Mouse (Mus musculus): ENCODE measurements around the gene Ist1. TPM values are rescaled to one million over a fixed set of nuclear protein-coding genes. Genes with fewer than 3 reads are reported as not detected.

Gene Ist1
- total RNA-seq (2021): 88.2 and 97.6 TPM in 2 replicates
- long read RNA-seq, full-length matches to known transcripts: 73 of 133 reads
- long read RNA-seq, partial matches to known transcripts: 37 of 133 reads
- long read RNA-seq, other reads (novel, unspliced or antisense): 23 of 133 reads

DNA sequence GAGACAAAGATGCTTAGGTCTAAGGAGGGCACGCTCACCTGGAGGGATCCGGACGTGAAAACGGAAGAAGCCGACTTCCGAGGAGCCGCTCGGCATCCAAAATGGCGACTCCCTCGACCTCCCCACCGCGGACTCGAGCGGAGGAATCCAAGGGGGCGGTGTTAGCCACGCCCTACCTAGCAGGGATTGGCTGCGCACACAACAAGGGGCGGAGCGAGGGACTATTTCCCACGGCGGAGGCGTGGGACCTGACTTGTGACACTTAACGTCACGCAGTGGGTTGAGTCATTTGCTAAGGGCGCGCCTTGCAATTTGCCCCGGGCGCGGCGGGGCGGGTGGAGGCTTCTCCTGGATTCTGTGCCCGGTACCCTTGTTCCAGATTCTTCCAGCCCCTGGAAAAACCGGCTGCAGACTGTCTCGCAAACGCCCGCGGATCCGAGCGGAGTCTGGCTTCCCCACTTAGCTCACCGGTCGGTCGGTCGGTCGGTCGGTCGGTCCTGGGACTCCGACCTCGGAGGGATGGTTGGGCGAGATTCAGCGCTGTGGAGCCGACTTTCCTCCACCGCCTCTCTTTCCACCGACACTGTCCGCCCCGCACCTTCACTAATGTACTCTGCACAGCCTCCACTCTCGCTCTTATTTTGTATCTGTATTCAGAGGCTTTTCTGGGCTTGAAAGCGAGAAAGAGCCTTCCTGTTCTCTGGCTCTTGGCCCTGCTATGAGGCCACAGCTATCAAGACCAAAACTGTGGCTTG lies at the start of gene Ist1:
TSS of gene Ist1 (minus strand) at position 115 of the 755 bp plus-strand sequence.
- DNase-seq: peak; percentile 97

- DNase-seq: no peak
These were observed 45.0 kb upstream of the Ist1 start for GRCm38 (mm10) chr8:109738049-109738380.

- DNase-seq: peak; percentile 87
These were observed 44.4 kb upstream of the Ist1 start, which contains the start of gene Atxn1l for GRCm38 (mm10) chr8:109737237-109738048. Gene Atxn1l, minus strand, starts transcription at chr8:109737739.

- no peak for DNase-seq
These were observed 43.8 kb upstream of the Ist1 start for GRCm38 (mm10) chr8:109736819-109737218.

DNA sequence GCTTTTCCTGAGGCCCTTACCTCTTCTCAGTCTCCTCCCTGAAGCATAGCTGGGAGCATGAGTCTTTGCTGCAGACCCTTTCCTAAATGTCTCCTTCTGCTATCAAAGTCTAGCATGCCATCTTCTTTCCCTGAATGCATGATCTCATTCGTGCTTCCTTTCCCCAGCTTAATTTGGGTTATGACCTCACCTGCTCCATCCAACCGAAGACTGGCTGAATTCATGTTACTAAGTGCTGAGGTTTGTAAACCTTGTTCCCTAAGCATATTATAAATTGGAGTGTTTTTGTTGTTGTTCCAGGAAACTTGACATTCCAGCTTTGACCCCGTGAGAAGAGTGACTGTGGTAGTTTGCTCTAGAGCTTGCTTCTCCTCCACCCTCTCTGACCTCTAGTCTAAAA lies 41.0 kb upstream of the Ist1 start:
- DNase-seq: no peak

DNA sequence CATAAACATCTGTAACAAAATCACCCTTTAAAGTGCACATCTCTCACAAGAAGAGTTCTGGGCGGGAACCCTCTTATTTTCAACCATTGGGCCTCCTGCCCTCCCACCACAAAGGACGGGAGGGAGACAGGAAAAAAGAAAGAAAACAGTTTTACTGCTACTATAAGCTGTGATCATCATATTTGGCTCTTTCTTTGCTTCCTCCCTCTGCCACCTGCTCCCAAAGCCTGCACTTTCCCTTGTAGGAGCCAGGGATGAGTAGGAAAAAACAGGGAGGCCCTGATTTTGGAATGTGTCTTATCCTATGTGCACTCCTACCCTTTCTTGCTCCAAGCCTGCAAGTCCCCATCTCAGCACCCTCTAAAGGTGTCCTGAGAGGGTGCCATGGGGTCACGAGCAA lies 38.0 kb upstream of the Ist1 start:
- DNase-seq: no peak

DNA sequence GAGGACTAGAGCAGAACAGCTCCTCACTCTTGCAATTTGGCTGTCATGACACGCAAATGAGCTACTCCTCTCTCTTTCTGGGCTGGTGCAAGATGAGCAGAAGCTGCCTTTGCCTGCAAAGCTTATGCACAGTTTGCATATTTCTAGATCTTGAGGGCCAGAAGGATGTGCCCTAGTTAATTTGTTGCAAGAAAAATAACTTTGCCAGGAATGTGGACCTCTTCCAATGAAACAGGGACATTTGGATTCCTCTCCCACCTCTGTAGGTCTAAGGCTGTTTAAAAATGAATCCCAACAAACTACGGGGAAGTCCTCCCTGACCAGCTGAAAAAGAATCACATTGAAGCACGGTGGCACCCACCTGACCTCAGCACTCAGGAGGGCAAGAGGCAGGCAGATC lies 32.0 kb upstream of the Ist1 start:
- no peak for DNase-seq

- DNase-seq: no peak
These were observed 21.9 kb upstream of the Ist1 start for GRCm38 (mm10) chr8:109714961-109715360.

DNA sequence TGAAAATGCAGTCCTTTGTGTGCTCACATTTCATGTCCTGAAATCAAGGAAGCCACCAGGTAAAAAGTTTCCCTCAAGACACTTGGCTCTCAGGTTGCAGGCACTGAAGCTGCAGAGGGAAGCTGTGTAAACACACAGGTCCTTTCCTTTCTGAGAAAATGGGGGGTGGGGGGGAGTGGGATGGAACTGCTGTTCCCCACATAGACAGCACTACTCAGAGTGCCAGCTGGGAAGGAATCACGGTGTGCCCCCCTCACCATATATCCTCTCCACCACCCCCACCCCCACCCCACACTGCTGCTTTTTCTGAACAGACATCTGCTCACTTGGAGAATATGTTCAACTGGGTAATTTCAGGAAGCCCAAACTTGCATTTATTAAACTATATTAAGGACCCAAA lies 19.5 kb upstream of the Ist1 start:
- no peak for DNase-seq

DNA sequence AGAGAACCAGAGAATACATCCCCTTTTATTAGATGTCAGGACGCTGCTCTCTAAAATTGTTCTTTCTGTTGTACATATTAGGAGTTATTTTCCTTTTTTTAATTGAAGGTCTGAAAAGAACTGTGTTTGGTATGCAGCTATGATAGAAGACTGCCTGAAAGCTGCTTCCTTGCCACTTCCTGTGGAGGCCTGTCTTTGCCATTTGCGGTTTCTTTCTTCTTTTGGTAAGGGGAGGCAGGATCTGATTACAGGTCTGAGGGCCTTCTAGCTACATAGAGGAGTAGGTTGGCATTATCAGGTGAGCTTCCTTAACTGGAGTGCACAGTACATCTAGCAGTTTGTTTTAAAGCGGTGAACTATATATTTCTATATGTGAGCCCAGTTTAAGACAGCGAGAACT lies 14.9 kb upstream of the Ist1 start:
- no peak for DNase-seq

DNA sequence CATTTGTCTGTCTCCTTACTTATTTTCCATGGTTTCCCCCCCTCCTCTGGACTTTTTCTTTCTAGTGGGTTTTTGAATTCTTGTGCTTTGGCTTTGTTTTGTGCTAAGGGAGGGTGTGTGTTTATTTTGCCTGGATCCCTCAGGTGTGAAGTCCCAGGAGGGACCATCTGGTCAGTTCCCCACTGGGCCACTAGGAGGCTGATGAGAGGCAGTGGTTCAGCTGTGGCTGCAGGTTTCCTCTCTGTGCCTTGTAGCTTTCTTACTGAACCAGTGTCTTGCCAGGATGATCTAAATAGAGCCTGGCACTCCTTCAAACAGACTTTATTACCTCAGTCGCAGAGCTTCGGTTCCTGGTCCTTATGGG lies 13.8 kb upstream of the Ist1 start:
- DNase-seq: peak; percentile 78

GRCm38 (mm10) chr8:109706076-109706873 lies 13.2 kb upstream of the Ist1 start:
- no peak for DNase-seq

GRCm38 (mm10) chr8:109705320-109706075 lies 12.4 kb upstream of the Ist1 start, which contains the start of gene Zfp821:
Gene Zfp821, plus strand, starts transcription at chr8:109705546.
- peak; percentile 96 for DNase-seq

GRCm38 (mm10) chr8:109704565-109705319 lies 11.7 kb upstream of the Ist1 start:
- no peak for DNase-seq

- no peak for DNase-seq
These were observed 5.4 kb upstream of the Ist1 start for GRCm38 (mm10) chr8:109698477-109698876.

- no peak for DNase-seq
These were observed 4.7 kb upstream of the Ist1 start for GRCm38 (mm10) chr8:109697754-109698153.

DNA sequence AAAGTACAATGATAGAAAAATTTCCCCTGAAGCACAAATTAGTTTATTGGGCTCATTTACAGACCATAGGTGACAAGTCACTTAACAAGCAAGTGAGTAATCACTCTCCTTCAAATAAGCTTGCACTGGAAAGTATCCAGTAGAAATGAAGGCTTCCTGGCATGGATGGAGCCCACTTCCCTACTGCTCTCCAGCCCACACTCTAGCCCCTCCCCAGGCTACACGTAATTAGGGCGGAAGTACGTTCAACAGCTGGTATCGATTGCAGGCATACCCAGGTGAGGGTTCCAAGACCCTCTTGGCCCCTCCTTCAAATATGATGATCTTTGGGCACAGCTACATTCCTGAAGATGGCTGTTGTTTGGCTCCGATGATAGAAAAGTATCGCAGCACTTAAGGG lies 1.1 kb upstream of the Ist1 start:
- DNase-seq: no peak

DNA sequence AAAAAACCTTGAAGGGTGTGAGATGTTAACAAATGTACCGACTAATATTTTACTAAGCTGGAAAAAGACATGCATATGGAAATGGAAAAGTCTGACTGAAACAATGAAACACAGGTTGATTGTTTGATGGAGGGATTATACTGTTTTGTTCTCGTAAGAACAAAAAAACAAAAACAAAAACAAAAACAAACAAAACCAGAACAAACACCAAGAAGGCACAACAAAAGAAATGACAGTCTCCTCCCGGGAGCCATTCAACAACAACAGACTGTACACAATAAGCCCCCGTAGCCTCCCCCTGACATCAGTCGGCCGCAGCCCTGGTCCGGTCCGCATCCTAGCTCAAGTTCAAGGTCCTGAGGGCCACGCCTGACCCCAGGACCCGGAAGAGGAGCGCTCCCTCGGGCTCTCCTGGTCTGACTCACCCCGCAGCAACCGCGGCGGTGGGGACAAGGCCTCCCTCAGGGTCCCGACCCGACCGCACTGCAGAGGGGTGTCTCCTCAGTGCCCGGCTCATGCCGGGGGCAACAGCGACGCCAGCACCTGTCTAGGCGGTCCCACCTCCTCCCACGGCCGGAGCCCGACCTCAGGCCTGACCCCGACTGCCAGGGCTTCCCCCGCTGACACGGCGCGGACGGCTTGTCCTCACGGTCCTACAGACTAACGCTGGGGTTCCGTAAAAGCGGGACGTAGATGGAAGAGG lies 466 bp downstream of the Ist1 start:
- DNase-seq: peak; percentile 62

- DNase-seq: no peak
These were observed 1.3 kb downstream of the Ist1 start for GRCm38 (mm10) chr8:109691769-109692168.

GRCm38 (mm10) chr8:109687248-109687647 lies 5.8 kb downstream of the Ist1 start:
- no peak for DNase-seq

All from adrenal gland, postnatal 25 days (tissue).